Mouse (Mus musculus): ENCODE measurements at regions not wholly inside any gene's neighbourhood (a gene's known extent, or its start where the extent isn't known, plus 50 kb on each side); places are given as distances from the start of the nearest gene placed in this dataset.

- no peak for TF ChIP-seq CTCF (IDR thresholded peaks at IDR 0.05)
- no peak for TF ChIP-seq EP300 (IDR thresholded peaks at IDR 0.05)
- no peaks in the 10 kb centered on the region for H3K27me3 ChIP-seq (replicated peaks; ENCODE audit: insufficient read depth, low read length)
- ATAC-seq (no peak), DNase-seq (ENCODE audit: low spot score) (no peak)
- no peaks in the 10 kb centered on the region for H3K9me3 ChIP-seq (ENCODE audit: low read length)
- H3K27ac ChIP-seq (ENCODE audit: low read length): no peak overlapping the region
- H3K4me2 ChIP-seq (replicated peaks; ENCODE audit: low read depth, low read length): no peak overlapping the region
- H3K36me3 ChIP-seq (ENCODE audit: insufficient read depth, low read length): no peaks in the 10 kb centered on the region
- no peak overlapping the region for H3K9ac ChIP-seq (replicated peaks; ENCODE audit: low read depth)
- H3K4me3 ChIP-seq (ENCODE audit: low read depth, low read length): no peak overlapping the region
- no peaks in the 10 kb centered on the region for H3K4me1 ChIP-seq (ENCODE audit: insufficient read depth, low read depth, low read length)
These were observed 123.6 kb downstream of the Mex3b start for GRCm38 (mm10) chr7:82990708-82991107.

- Histone ChIP-seq H3K4me3 (ENCODE audit: low read depth, low read length) (no peak overlapping the region), H3K36me3 (ENCODE audit: insufficient read depth, low read length) (no peaks in the 10 kb centered on the region), H3K4me1 (ENCODE audit: insufficient read depth, low read depth, low read length) (no peaks in the 10 kb centered on the region), H3K27ac (ENCODE audit: low read length) (no peak overlapping the region), H3K9me3 (ENCODE audit: low read length) (no peaks in the 10 kb centered on the region), H3K4me2 (replicated peaks; ENCODE audit: low read depth, low read length) (no peak overlapping the region), H3K9ac (replicated peaks; ENCODE audit: low read depth) (no peak overlapping the region), H3K27me3 (replicated peaks; ENCODE audit: insufficient read depth, low read length) (no peaks in the 10 kb centered on the region)
- WGBS: 67% methylated on average over 5 of the region's 5 CpGs
- no peak for TF ChIP-seq CTCF (IDR thresholded peaks at IDR 0.05)
- TF ChIP-seq EP300 (IDR thresholded peaks at IDR 0.05): no peak
- DNase-seq (ENCODE audit: low spot score) (no peak), ATAC-seq (no peak)
These were observed 126.0 kb downstream of the Mex3b start for GRCm38 (mm10) chr7:82993136-82993535.

DNA sequence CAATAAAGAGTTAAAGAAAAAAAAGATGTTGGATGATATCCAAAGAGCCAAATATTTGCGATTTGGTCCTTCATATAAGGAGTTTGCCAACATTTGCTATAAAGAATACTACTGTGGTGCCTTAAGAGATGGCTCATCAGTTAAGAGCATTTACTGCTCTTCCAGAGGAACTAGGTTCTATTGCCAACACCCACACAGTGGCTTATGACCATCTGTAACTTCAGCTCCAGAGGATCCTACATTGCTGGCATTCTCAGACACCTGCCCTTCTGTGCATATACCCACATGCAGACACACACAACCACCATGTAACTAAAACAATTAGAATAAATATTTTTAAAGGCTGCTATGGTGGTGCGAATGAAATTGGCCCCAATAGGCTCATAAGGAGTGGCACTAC lies 131.7 kb downstream of the Mex3b start:
- 63% methylated on average over 2 of the region's 2 CpGs for WGBS
- H3K4me1 ChIP-seq (ENCODE audit: insufficient read depth, low read depth, low read length): no peaks in the 10 kb centered on the region
- no peak overlapping the region for H3K4me3 ChIP-seq (ENCODE audit: low read depth, low read length)
- H3K27me3 ChIP-seq (replicated peaks; ENCODE audit: insufficient read depth, low read length): no peaks in the 10 kb centered on the region
- H3K27ac ChIP-seq (ENCODE audit: low read length): no peak overlapping the region
- no peak overlapping the region for H3K4me2 ChIP-seq (replicated peaks; ENCODE audit: low read depth, low read length)
- TF ChIP-seq CTCF (IDR thresholded peaks at IDR 0.05) (no peak), EP300 (IDR thresholded peaks at IDR 0.05) (no peak)
- no peak for ATAC-seq
- H3K9me3 ChIP-seq (ENCODE audit: low read length): no peaks in the 10 kb centered on the region
- DNase-seq (ENCODE audit: low spot score): no peak
- H3K9ac ChIP-seq (replicated peaks; ENCODE audit: low read depth): no peak overlapping the region
- no peaks in the 10 kb centered on the region for H3K36me3 ChIP-seq (ENCODE audit: insufficient read depth, low read length)

- no peak for DNase-seq (ENCODE audit: low spot score)
- Histone ChIP-seq H3K4me1 (ENCODE audit: insufficient read depth, low read depth, low read length) (no peaks in the 10 kb centered on the region), H3K36me3 (ENCODE audit: insufficient read depth, low read length) (no peaks in the 10 kb centered on the region), H3K4me2 (replicated peaks; ENCODE audit: low read depth, low read length) (no peak overlapping the region), H3K4me3 (ENCODE audit: low read depth, low read length) (no peak overlapping the region), H3K27ac (ENCODE audit: low read length) (no peak overlapping the region), H3K9ac (replicated peaks; ENCODE audit: low read depth) (no peak overlapping the region), H3K27me3 (replicated peaks; ENCODE audit: insufficient read depth, low read length) (no peaks in the 10 kb centered on the region), H3K9me3 (ENCODE audit: low read length) (no peaks in the 10 kb centered on the region)
- ATAC-seq: no peak
- WGBS: 86% methylated on average over 4 of the region's 4 CpGs
- no peak for TF ChIP-seq EP300 (IDR thresholded peaks at IDR 0.05)
- no peak for TF ChIP-seq CTCF (IDR thresholded peaks at IDR 0.05)
These were observed 140.4 kb downstream of the Mex3b start for GRCm38 (mm10) chr7:83007540-83007939.

DNA sequence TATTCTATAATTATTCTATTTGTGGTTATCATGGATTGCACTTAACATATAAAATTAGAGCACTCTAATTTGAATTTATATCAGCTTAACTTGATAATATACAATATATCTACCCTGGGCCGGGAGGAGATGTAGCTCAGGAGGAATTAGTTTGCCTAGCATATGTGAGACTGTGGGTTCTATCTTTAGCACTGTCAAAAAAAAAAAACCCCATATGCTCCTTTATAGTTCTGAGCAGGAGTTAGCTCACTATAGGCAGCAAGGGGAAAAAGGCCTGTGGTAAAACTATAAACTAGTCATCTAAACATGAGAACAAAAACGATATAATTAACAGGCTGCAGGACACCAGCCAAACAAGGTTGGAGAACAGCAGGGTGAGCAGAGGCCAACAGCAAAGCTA lies 145.0 kb downstream of the Mex3b start:
- no peaks in the 10 kb centered on the region for H3K27me3 ChIP-seq (replicated peaks; ENCODE audit: insufficient read depth, low read length)
- no peak overlapping the region for H3K4me2 ChIP-seq (replicated peaks; ENCODE audit: low read depth, low read length)
- no peak overlapping the region for H3K4me3 ChIP-seq (ENCODE audit: low read depth, low read length)
- no peaks in the 10 kb centered on the region for H3K4me1 ChIP-seq (ENCODE audit: insufficient read depth, low read depth, low read length)
- no peaks in the 10 kb centered on the region for H3K36me3 ChIP-seq (ENCODE audit: insufficient read depth, low read length)
- no peak for DNase-seq (ENCODE audit: low spot score)
- WGBS: 68% methylated on average over 2 of the region's 2 CpGs
- TF ChIP-seq EP300 (IDR thresholded peaks at IDR 0.05) (no peak), CTCF (IDR thresholded peaks at IDR 0.05) (no peak)
- no peak overlapping the region for H3K9ac ChIP-seq (replicated peaks; ENCODE audit: low read depth)
- ATAC-seq: no peak
- H3K27ac ChIP-seq (ENCODE audit: low read length): no peak overlapping the region
- no peaks in the 10 kb centered on the region for H3K9me3 ChIP-seq (ENCODE audit: low read length)

GRCm38 (mm10) chr7:83014725-83015690 lies 147.9 kb downstream of the Mex3b start:
- Histone ChIP-seq H3K4me3 (ENCODE audit: low read depth, low read length) (no peak overlapping the region), H3K4me1 (ENCODE audit: insufficient read depth, low read depth, low read length) (no peaks in the 10 kb centered on the region), H3K9me3 (ENCODE audit: low read length) (no peaks in the 10 kb centered on the region), H3K36me3 (ENCODE audit: insufficient read depth, low read length) (no peaks in the 10 kb centered on the region), H3K9ac (replicated peaks; ENCODE audit: low read depth) (no peak overlapping the region), H3K4me2 (replicated peaks; ENCODE audit: low read depth, low read length) (no peak overlapping the region), H3K27me3 (replicated peaks; ENCODE audit: insufficient read depth, low read length) (no peaks in the 10 kb centered on the region), H3K27ac (ENCODE audit: low read length) (no peak overlapping the region)
- WGBS: 64% methylated on average over 7 of the region's 7 CpGs
- no peak for ATAC-seq
- no peak for TF ChIP-seq EP300 (IDR thresholded peaks at IDR 0.05)
- no peak for TF ChIP-seq CTCF (IDR thresholded peaks at IDR 0.05)
- DNase-seq (ENCODE audit: low spot score): no peak
